Mouse (Mus musculus): ENCODE results near the gene Sh3gl1. TPM values are rescaled to one million over a fixed set of nuclear protein-coding genes. Genes with fewer than 3 reads are reported as not detected.
"Not testable (repeated sequence)": the region's sequence is repeated elsewhere in the genome, so short reads cannot be mapped to it uniquely, and the experiment has no call there.

Sh3gl1 gene
- polyA plus RNA-seq, 1 experiment from 2014 or later: 85.2 TPM

DNA sequence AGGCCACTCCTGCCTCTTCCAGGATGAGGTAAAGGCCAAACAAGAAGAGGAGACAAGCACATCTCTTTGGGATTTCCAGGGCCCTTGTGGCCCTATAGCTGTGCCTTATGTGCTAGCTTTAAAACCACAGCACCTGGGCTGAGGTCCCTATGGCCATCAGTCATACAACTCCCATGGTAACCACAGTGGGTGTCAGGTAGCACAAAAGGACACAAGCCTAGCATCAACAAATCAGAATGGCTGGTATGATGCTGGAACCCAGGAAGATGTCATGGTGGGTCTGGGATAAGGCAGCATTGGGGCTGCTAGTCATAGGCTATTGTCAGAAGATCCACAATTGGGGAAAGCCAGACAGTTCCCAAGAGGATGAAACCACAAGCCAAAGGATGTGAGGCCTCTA is 34.7 kb upstream of the Sh3gl1 start:
- in situ Hi-C loops (cut with MboI; ENCODE audit: low pct_unique_long_range_greater_than_20kb): no loop called here
- no peak for DNase-seq (ENCODE audit: low read depth, low spot score)
- no peaks in the 10 kb centered on the region for H3K27me3 ChIP-seq
- no peak for ATAC-seq
- ChIA-PET POLR2A (no interaction called here), CTCF (interaction anchor here (1.2 to 1.8 kb wide), 3 partner anchors 10 to 14 kb away, joined by 3 to 8 read pairs (median 3); no protein-coding TSS in a partner anchor)
- no peak for TF ChIP-seq CTCF (IDR thresholded peaks at IDR 0.05)

DNA sequence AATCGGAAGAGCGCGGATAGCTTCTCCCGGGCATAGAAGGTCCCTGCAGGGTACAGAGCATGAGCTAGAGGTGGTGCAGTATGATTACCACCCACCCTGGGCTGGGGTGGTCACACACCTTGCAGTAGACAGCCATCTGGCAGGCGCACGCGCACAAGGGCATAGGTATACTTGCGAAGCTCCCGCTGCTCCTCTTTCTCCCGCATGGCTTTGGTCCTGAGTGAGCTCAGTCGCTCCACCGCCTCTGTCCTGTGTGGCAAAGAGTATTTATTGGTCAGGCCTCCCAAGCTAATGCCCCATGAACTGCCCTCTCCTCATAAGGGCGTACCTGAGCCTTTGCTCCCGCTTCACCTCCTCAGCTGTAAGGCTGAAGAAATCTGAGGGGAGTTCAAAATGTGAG is 32.6 kb upstream of the Sh3gl1 start:
- CTCF ChIA-PET: interaction anchor here (1.3 to 2.5 kb wide), 2 partner anchors 9 to 12 kb away, joined by 4 to 10 read pairs; no protein-coding TSS in a partner anchor
- TF ChIP-seq CTCF (IDR thresholded peaks at IDR 0.05): no peak
- H3K27me3 ChIP-seq: no peaks in the 10 kb centered on the region
- POLR2A ChIA-PET: no interaction called here
- ATAC-seq: no peak
- in situ Hi-C loops (cut with MboI; ENCODE audit: low pct_unique_long_range_greater_than_20kb): no loop called here
- DNase-seq (ENCODE audit: low read depth, low spot score): no peak

GRCm38 (mm10) chr17:56066451-56066850 is 30.0 kb upstream of the Sh3gl1 start:
- no peaks in the 10 kb centered on the region for H3K27me3 ChIP-seq
- in situ Hi-C loops (cut with MboI; ENCODE audit: low pct_unique_long_range_greater_than_20kb): no loop called here
- ChIA-PET POLR2A (no interaction called here), CTCF (no interaction called here)
- TF ChIP-seq CTCF (IDR thresholded peaks at IDR 0.05): no peak
- DNase-seq (ENCODE audit: low read depth, low spot score) (no peak), ATAC-seq (no peak)

GRCm38 (mm10) chr17:56065715-56066114 is 29.3 kb upstream of the Sh3gl1 start:
- H3K27me3 ChIP-seq; DNase-seq (ENCODE audit: low read depth, low spot score); in situ Hi-C loops (cut with MboI; ENCODE audit: low pct_unique_long_range_greater_than_20kb); ATAC-seq: not testable (repeated sequence)
- CTCF ChIA-PET: interaction anchor here (2.0 kb wide), 1 partner anchor 29 kb away, joined by 5 read pairs; no protein-coding TSS in a partner anchor
- POLR2A ChIA-PET: interaction anchor here (0.7 kb wide), 1 partner anchor 10 kb away, joined by 4 read pairs; no protein-coding TSS in a partner anchor

DNA sequence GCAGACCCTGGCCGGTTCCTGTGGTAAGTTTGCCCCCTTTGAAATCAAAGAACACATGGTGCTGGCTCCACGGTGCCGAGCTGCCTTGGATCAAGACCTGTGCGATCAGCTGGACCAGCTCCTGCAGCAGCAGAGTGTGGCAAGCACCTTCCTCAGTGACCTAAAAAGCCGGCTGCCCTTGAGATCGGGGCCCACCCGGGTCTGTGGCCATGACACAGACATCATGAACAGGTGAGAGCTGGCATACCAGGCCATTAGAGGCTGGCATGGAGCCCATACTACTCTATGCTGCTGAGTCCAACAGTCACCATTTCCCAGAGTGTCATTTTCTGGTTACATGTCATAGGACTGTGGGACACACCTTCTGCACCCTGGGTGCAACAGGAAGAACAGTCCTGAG is 25.6 kb upstream of the Sh3gl1 start:
- TF ChIP-seq CTCF (IDR thresholded peaks at IDR 0.05): no peak
- ATAC-seq (no peak), DNase-seq (ENCODE audit: low read depth, low spot score) (no peak)
- ChIA-PET CTCF (interaction anchor here (1.4 to 2.1 kb wide), 3 partner anchors 12 to 52 kb away, joined by 3 to 5 read pairs (median 3); no protein-coding TSS in a partner anchor), POLR2A (no interaction called here)
- in situ Hi-C loops (cut with MboI; ENCODE audit: low pct_unique_long_range_greater_than_20kb): no loop called here
- H3K27me3 ChIP-seq: no peaks in the 10 kb centered on the region

DNA sequence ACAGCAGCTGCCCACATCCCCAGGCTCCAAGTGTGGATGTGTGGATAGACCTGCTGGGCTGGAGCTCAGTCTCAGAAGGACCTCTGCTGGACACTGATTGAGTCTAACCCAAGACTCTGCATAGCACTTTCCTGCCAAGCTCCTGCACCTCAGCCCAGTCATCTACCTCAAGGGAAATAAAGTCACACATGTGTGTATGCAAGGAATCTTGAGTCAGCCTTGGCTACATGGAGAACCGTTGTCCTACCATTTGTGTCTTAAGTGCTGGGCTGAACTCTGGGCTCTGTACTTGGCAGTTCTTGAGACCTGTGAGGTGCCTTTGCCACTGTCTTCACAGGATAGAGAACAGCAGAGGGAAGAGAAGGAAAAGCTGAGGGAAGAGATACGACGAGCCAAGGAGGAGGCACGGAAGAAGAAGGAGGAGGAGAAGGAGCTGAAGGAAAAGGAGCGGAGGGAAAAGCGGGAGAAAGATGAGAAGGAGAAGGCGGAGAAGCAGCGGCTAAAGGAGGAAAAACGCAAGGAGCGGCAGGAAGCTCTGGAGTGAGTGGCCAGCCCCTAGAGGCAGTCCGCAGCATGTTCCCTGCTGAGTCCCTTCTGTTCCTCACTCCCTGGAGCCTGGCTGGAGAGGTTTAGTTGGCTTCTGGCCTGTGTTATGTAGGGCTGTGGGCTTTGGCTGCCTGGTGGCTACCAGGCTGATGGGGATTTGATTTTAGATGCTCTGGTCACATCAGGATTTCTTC is 21.1 kb upstream of the Sh3gl1 start:
- CTCF ChIA-PET: interaction anchor here (1.2 to 2.8 kb wide), 6 partner anchors 10 to 81 kb away, joined by 3 to 10 read pairs (median 4); partner anchors contain the start of gene Sh3gl1

GRCm38 (mm10) chr17:56055945-56056678 is 19.7 kb upstream of the Sh3gl1 start:
- ATAC-seq (no peak), DNase-seq (ENCODE audit: low read depth, low spot score) (no peak)
- in situ Hi-C loops (cut with MboI; ENCODE audit: low pct_unique_long_range_greater_than_20kb): no loop called here
- ChIA-PET CTCF (interaction anchor here (1.2 to 2.8 kb wide), 5 partner anchors 9 to 79 kb away, joined by 3 to 10 read pairs (median 4); no protein-coding TSS in a partner anchor), POLR2A (interaction anchor here (0.5 to 0.6 kb wide), 2 partner anchors 10 to 14 kb away, joined by 4 read pairs; no protein-coding TSS in a partner anchor)
- TF ChIP-seq CTCF (IDR thresholded peaks at IDR 0.05): no peak
- no peaks in the 10 kb centered on the region for H3K27me3 ChIP-seq

More for the DNA sequence above, 21.1 kb upstream of the Sh3gl1 start:
- in situ Hi-C loops (cut with MboI; ENCODE audit: low pct_unique_long_range_greater_than_20kb): no loop called here
- no peak for TF ChIP-seq CTCF (IDR thresholded peaks at IDR 0.05)
- no peak for ATAC-seq
- H3K27me3 ChIP-seq: no peaks in the 10 kb centered on the region
- DNase-seq (ENCODE audit: low read depth, low spot score): no peak
- POLR2A ChIA-PET: no interaction called here

DNA sequence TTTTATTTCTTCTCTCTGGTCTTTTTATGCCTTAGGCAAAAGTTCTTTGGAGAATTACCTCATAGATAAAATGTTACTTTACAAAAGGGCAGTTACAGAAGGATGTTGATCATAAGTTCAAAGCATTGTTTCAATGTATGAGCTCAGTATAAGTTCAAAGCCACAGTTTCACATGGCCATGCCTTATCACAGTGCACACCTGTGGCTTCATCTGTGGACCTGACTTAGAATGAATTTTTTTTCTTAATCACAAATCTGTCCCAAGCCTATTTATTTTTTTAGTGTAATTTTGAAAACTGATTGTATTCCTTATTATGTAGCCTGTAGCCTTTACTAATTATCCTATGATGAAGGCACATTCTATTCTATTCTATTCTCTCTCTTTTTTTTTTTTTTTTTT is 18.5 kb upstream of the Sh3gl1 start:
- POLR2A ChIA-PET: no interaction called here
- H3K27me3 ChIP-seq: no peaks in the 10 kb centered on the region
- in situ Hi-C loops (cut with MboI; ENCODE audit: low pct_unique_long_range_greater_than_20kb): no loop called here
- no peak for TF ChIP-seq CTCF (IDR thresholded peaks at IDR 0.05)
- CTCF ChIA-PET: interaction anchor here (0.6 to 2.1 kb wide), 3 partner anchors 10 to 37 kb away, joined by 3 to 5 read pairs (median 3); no protein-coding TSS in a partner anchor
- DNase-seq (ENCODE audit: low read depth, low spot score) (no peak), ATAC-seq (no peak)

DNA sequence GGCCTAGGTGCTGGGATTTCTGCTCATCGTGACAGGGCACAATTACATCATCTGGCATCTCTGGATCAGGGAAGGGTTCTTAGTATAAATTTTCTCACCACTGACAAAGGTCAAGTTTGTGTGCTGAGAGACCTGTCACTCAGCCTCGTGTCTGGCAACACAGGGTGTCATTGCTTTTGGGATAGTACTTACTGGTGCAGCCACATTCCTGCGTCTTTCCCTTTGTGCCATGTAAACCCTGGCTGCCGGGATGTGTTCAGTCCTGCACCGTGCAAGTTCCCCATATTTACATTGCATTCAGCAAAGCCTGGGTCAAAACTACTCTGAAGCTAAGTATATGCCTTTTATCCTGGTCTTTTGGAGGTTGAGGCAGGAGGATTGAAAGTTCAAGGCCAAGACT is 14.9 kb upstream of the Sh3gl1 start:
- in situ Hi-C loops (cut with MboI; ENCODE audit: low pct_unique_long_range_greater_than_20kb): no loop called here
- DNase-seq (ENCODE audit: low read depth, low spot score) (no peak), ATAC-seq (no peak)
- H3K27me3 ChIP-seq: no peaks in the 10 kb centered on the region
- ChIA-PET POLR2A (no interaction called here), CTCF (no interaction called here)
- TF ChIP-seq CTCF (IDR thresholded peaks at IDR 0.05): no peak

- ATAC-seq: no peak
- CTCF ChIA-PET: interaction anchor here (2.2 kb wide), 1 partner anchor 31 kb away, joined by 5 read pairs; no protein-coding TSS in a partner anchor
- DNase-seq (ENCODE audit: low read depth, low spot score): no peak
Observed at GRCm38 (mm10) chr17:56040857-56041163, 4.4 kb upstream of the Sh3gl1 start.

More at GRCm38 (mm10) chr17:56040857-56041163, 4.4 kb upstream of the Sh3gl1 start:
- H3K27me3 ChIP-seq: no peaks in the 10 kb centered on the region
- POLR2A ChIA-PET: interaction anchor here (1.6 kb wide), 1 partner anchor 31 kb away, joined by 6 read pairs; no protein-coding TSS in a partner anchor
- in situ Hi-C loops (cut with MboI; ENCODE audit: low pct_unique_long_range_greater_than_20kb): no loop called here
- TF ChIP-seq CTCF (IDR thresholded peaks at IDR 0.05): no peak

Measured in Patski (cell line).